Comparison of ENCODE assay signal across 24 mouse cellular contexts in the genomic region with DNA sequence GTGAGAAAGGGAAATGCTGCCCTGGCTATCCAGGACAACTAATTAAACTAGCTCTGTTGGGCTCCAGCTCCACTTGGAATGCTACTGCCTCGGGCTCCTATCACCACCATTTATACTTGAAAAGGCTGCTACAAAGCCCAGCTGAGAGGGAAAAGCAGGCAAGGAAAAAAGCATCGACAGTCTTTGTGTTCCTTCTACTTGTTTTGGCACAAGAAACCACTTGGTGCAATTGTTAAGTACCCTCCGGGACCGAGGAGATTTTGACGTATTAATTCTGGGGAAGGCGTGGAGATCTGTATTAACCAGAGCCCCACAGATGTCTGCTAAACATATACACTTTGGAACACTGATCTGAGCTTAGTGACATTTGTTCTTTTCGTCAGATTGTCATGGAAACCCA.
DNase-seq lines count a peak whose midpoint lies in the region; ATAC-seq and TF ChIP-seq lines count a peak whose summit lies in the region.
"Had no signal": no experiment of that assay in that cellular context is flagged by ENCODE, and none has a peak within 500 bp of the region (broad histone marks: within the 10 kb centered on the region; RNA-seq: fewer than 3 reads in every experiment).

No protein-coding gene starts in this region.

- 18% methylated on average over 7 of the region's 7 CpGs for WGBS in forebrain, embryonic 11.5 days
- 26% methylated on average over 7 of the region's 7 CpGs for WGBS in forebrain, embryonic 10.5 days
- WGBS in midbrain, embryonic 12.5 days: 15% methylated on average over 7 of the region's 7 CpGs
- 30% methylated on average over 7 of the region's 7 CpGs for WGBS in midbrain, embryonic 11.5 days
- WGBS in hindbrain, embryonic 14.5 days: 21% methylated on average over 7 of the region's 7 CpGs

- no peak for TF ChIP-seq CTCF in brain, embryonic 14.5 days (IDR thresholded peaks at IDR 0.05; ENCODE audit: borderline replicate concordance, extremely low read depth, insufficient read depth, insufficient read length)

- H3K27ac ChIP-seq in forebrain, embryonic 11.5 days (ENCODE audit: low read depth, low read length): no peak overlapping the region
- H3K27ac ChIP-seq in forebrain, embryonic 10.5 days: no peak overlapping the region
- H3K27ac ChIP-seq in midbrain, embryonic 12.5 days (replicated peaks): no peak overlapping the region
- no peak overlapping the region for H3K27ac ChIP-seq in midbrain, embryonic 11.5 days (ENCODE audit: low read depth, low read length)
- H3K27ac ChIP-seq in hindbrain, embryonic 14.5 days: no peak overlapping the region
- H3K27ac ChIP-seq: heart, adult 2 months; intestine, embryonic 15.5 days; limb, embryonic 12.5 days; liver, embryonic 13.5 days; stomach, postnatal 0 days had no signal

- no peak overlapping the region for H3K4me2 ChIP-seq in forebrain, embryonic 11.5 days (ENCODE audit: low read depth, low read length, severe bottlenecking)
- no peak overlapping the region for H3K4me2 ChIP-seq in midbrain, embryonic 12.5 days (replicated peaks)
- H3K4me2 ChIP-seq in midbrain, embryonic 11.5 days: no peak overlapping the region
- no peak overlapping the region for H3K4me2 ChIP-seq in hindbrain, embryonic 14.5 days (replicated peaks)
- H3K4me2 ChIP-seq: intestine, embryonic 15.5 days; limb, embryonic 12.5 days; liver, embryonic 13.5 days had no signal

- no peak overlapping the region for H3K4me3 ChIP-seq in forebrain, embryonic 11.5 days (ENCODE audit: low read depth, low read length)
- H3K4me3 ChIP-seq in forebrain, embryonic 10.5 days: no peak overlapping the region
- no peak overlapping the region for H3K4me3 ChIP-seq in midbrain, embryonic 12.5 days
- no peak overlapping the region for H3K4me3 ChIP-seq in midbrain, embryonic 11.5 days (ENCODE audit: low read depth, low read length)
- no peak overlapping the region for H3K4me3 ChIP-seq in hindbrain, embryonic 14.5 days (replicated peaks; ENCODE audit: low read length)
- H3K4me3 ChIP-seq: heart, adult 2 months; intestine, embryonic 15.5 days; limb, embryonic 12.5 days; liver, embryonic 13.5 days had no signal

- no peaks in the 10 kb centered on the region for H3K36me3 ChIP-seq in forebrain, embryonic 11.5 days (ENCODE audit: control insufficient read depth, insufficient read depth, low read length)
- H3K36me3 ChIP-seq in forebrain, embryonic 10.5 days (replicated peaks): no peaks in the 10 kb centered on the region
- H3K36me3 ChIP-seq in midbrain, embryonic 12.5 days: no peaks in the 10 kb centered on the region
- no peaks in the 10 kb centered on the region for H3K36me3 ChIP-seq in midbrain, embryonic 11.5 days (ENCODE audit: control insufficient read depth, insufficient read depth, low read length)
- H3K36me3 ChIP-seq in hindbrain, embryonic 14.5 days (replicated peaks; ENCODE audit: control insufficient read depth, insufficient read depth): no peaks in the 10 kb centered on the region
- H3K36me3 ChIP-seq: G1E; intestine, embryonic 15.5 days; limb, embryonic 12.5 days; liver, embryonic 13.5 days had no signal

- H3K9ac ChIP-seq in forebrain, embryonic 11.5 days (ENCODE audit: low read length): no peak overlapping the region
- H3K9ac ChIP-seq in midbrain, embryonic 12.5 days (replicated peaks): no peak overlapping the region
- H3K9ac ChIP-seq in midbrain, embryonic 11.5 days (ENCODE audit: low read length): no peak overlapping the region
- no peak overlapping the region for H3K9ac ChIP-seq in hindbrain, embryonic 14.5 days
- H3K9ac ChIP-seq: intestine, embryonic 15.5 days; limb, embryonic 12.5 days; liver, embryonic 13.5 days had no signal

- peaks cover 5% of the 10 kb centered on the region; the same call in 1 of the 2 replicates for H3K4me1 ChIP-seq in forebrain, embryonic 11.5 days (replicated peaks; ENCODE audit: control insufficient read depth, insufficient read depth, low read length)
- H3K4me1 ChIP-seq in forebrain, embryonic 10.5 days: peaks cover 35% of the 10 kb centered on the region
- peaks cover 10% of the 10 kb centered on the region for H3K4me1 ChIP-seq in midbrain, embryonic 12.5 days
- H3K4me1 ChIP-seq in midbrain, embryonic 11.5 days (ENCODE audit: control insufficient read depth, insufficient read depth, low read length): peaks cover 2% of the 10 kb centered on the region
- peaks cover 16% of the 10 kb centered on the region for H3K4me1 ChIP-seq in hindbrain, embryonic 14.5 days (replicated peaks; ENCODE audit: control insufficient read depth, insufficient read depth, low read length)
- H3K4me1 ChIP-seq: liver, embryonic 13.5 days had no signal

- DNase-seq in forebrain, embryonic 11.5 days (ENCODE audit: low spot score): no peak
- DNase-seq in forebrain, embryonic 10.5 days (ENCODE audit: extremely low spot score, low spot score): no peak
- no peak for DNase-seq in midbrain, embryonic 11.5 days (ENCODE audit: low spot score, missing footprints)
- DNase-seq in brain, embryonic 14.5 days (ENCODE audit: low read depth): peak; percentile 86
- no peak for DNase-seq in hindbrain, embryonic 14.5 days (ENCODE audit: low spot score)
- no peak for DNase-seq in right cerebral cortex, postnatal 25 days
- DNase-seq: adrenal gland, postnatal 36 days; cerebellum, adult 18-20 months; cerebellum, postnatal 36 days; gastrocnemius, postnatal 14 days; heart, adult 2 months; heart, postnatal 4 days; kidney, adult 9 months; kidney, postnatal 4 days; liver, embryonic 13.5 days; lung, postnatal 36 days; thymus, postnatal 14 days had no signal

- no peaks in the 10 kb centered on the region for H3K9me3 ChIP-seq in forebrain, embryonic 11.5 days (ENCODE audit: control insufficient read depth, low read length)
- no peaks in the 10 kb centered on the region for H3K9me3 ChIP-seq in forebrain, embryonic 10.5 days
- H3K9me3 ChIP-seq in midbrain, embryonic 12.5 days: no peaks in the 10 kb centered on the region
- no peaks in the 10 kb centered on the region for H3K9me3 ChIP-seq in midbrain, embryonic 11.5 days (ENCODE audit: control insufficient read depth, low read length)
- H3K9me3 ChIP-seq in hindbrain, embryonic 14.5 days (ENCODE audit: control insufficient read depth, low read length): no peaks in the 10 kb centered on the region
- H3K9me3 ChIP-seq: intestine, embryonic 15.5 days; limb, embryonic 12.5 days; liver, embryonic 13.5 days had no signal

- TF ChIP-seq POLR2A in brain, embryonic 14.5 days (IDR thresholded peaks at IDR 0.05; ENCODE audit: borderline replicate concordance, extremely low read depth, insufficient read depth, insufficient read length, poor library complexity, severe bottlenecking): no peak

- no peaks in the 10 kb centered on the region; the same call in 1 of the 2 replicates for H3K27me3 ChIP-seq in forebrain, embryonic 11.5 days (ENCODE audit: control insufficient read depth, insufficient read depth, low read length)
- no peaks in the 10 kb centered on the region; the same call in 1 of the 2 replicates for H3K27me3 ChIP-seq in forebrain, embryonic 10.5 days (ENCODE audit: poor library complexity, severe bottlenecking)
- peaks cover 14% of the 10 kb centered on the region for H3K27me3 ChIP-seq in midbrain, embryonic 12.5 days
- no peaks in the 10 kb centered on the region for H3K27me3 ChIP-seq in midbrain, embryonic 11.5 days (ENCODE audit: control insufficient read depth, insufficient read depth, low read length)
- H3K27me3 ChIP-seq in hindbrain, embryonic 14.5 days (ENCODE audit: control insufficient read depth, insufficient read depth, low read length): no peaks in the 10 kb centered on the region
- H3K27me3 ChIP-seq: intestine, embryonic 15.5 days; limb, embryonic 12.5 days; liver, embryonic 13.5 days had no signal

- peak; percentile 39; the same call in 1 of the 2 replicates for ATAC-seq in forebrain, embryonic 11.5 days (replicated peaks; ENCODE audit: low FRiP score)
- 0 out of 2 replicates have a peak, but pooled peaks have one; percentile 44 for ATAC-seq in midbrain, embryonic 12.5 days (ENCODE audit: low FRiP score, low read depth)
- ATAC-seq in midbrain, embryonic 11.5 days (ENCODE audit: low FRiP score): no peak
- ATAC-seq in hindbrain, embryonic 14.5 days (ENCODE audit: low FRiP score): peak; percentile 37; the same call in 1 of the 2 replicates
- ATAC-seq in erythroid progenitor cell, adult 5-6 weeks (replicated peaks; ENCODE audit: low FRiP score, poor library complexity, severe bottlenecking): no peak
- ATAC-seq: CD4-positive, CD25-positive, alpha-beta regulatory T cell, adult 4 months; intestine, embryonic 15.5 days had no signal

Comparison
In these comparisons a context has a peak if more than half of its experiments do, and no peak if none do; other contexts are left out.
1. ATAC-seq: peak in forebrain, embryonic 11.5 days (single experiment), midbrain, embryonic 12.5 days (single experiment) and hindbrain, embryonic 14.5 days (single experiment); none in midbrain, embryonic 11.5 days (single experiment) and erythroid progenitor cell, adult 5-6 weeks (single experiment).